Mouse (Mus musculus): Measurements from ENCODE around the gene B4galt5. TPM values are rescaled to one million over a fixed set of nuclear protein-coding genes. Genes with fewer than 3 reads are reported as not detected.

The B4galt5 gene
- polyA plus RNA-seq, 1 experiment from 2014 or later = 24.2 TPM

DNA sequence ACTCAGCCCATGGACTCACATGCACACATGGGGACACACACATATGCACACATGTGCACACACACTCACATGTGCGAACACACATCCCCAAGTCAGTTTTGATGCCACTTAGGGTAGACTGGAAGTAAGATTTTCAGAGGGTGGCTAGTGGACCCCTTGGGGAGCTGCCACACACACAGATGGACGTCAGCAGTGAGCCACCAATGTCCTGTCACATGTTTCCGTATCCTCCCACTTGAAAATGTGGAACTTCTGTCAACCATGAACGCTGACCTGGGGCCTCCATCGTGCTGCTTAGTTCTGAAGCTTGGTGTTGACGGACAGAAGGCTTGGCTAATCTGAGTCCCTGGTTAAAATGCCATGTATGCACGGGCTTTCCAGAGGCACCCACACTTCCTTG lies 32.6 kb upstream of the B4galt5 start:
- H3K4me1 ChIP-seq (ENCODE audit: control insufficient read depth in 2 of 2, insufficient read depth in 2 of 2, low read length in 2 of 2) = peaks cover 13 to 23% of the 10 kb centered on the region in 2 experiments
- ATAC-seq (ENCODE audit: insufficient number of reproducible peaks, insufficient read depth, low FRiP score, low read depth) = no peak
- H3K27me3 ChIP-seq (ENCODE audit: control insufficient read depth, insufficient read depth, low read length) = no peaks in the 10 kb centered on the region
- H3K9ac ChIP-seq (ENCODE audit: low read length) = no peak overlapping the region
- 49% methylated on average over 7 of the region's 7 CpGs for WGBS
- no peaks in the 10 kb centered on the region for H3K9me3 ChIP-seq (ENCODE audit: control insufficient read depth, low read length)
- no peak overlapping the region for H3K4me3 ChIP-seq (ENCODE audit: control insufficient read depth in 1 of 2, insufficient read depth in 1 of 2, low read depth in 1 of 2, low read length in 2 of 2)
- H3K36me3 ChIP-seq (ENCODE audit: control insufficient read depth, insufficient read depth, low read length) = no peaks in the 10 kb centered on the region
- no peak overlapping the region for H3K27ac ChIP-seq (replicated peaks in 1 of 2; ENCODE audit: control insufficient read depth in 1 of 2, insufficient read depth in 1 of 2, low read depth in 2 of 2, low read length in 2 of 2)
- no peak overlapping the region for H3K4me2 ChIP-seq (ENCODE audit: low read length)

DNA sequence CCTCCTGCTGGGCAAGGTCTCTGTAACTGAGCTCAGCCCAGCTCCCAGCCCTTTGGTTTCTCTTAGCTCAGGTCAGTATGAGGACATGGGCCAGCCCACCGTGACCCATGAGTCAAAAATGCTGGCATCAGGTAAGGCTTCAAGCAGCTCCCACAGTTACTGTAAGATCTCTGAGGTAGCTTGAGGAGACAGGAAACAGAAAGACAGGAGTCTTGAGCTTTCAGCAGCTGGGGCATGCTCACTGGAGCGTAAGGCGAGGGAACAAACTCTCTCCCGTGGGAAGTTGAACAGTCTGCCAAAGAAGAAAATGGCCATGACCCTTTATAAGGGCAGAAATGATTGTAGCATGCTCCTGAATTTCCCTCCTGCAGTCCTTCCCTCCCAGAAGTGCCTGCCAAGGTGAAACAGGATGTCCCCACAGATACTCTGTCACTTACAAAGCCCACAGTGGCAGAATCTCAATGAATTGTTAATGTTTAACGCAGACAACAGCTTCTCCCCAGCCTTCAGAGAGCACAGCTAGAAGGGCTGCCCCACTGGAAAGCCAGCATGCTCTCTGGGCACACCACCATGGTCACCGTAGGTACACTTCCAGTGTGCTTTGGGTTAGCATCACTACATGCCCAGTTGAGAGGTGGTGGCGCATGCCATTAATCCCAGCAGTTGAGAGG lies 31.8 kb upstream of the B4galt5 start:
- Histone ChIP-seq H3K4me2 (ENCODE audit: low read length) (no peak overlapping the region), H3K27ac (replicated peaks in 1 of 2; ENCODE audit: control insufficient read depth in 1 of 2, insufficient read depth in 1 of 2, low read depth in 2 of 2, low read length in 2 of 2) (no peak overlapping the region), H3K9me3 (ENCODE audit: control insufficient read depth, low read length) (no peaks in the 10 kb centered on the region), H3K27me3 (ENCODE audit: control insufficient read depth, insufficient read depth, low read length) (no peaks in the 10 kb centered on the region), H3K4me3 (ENCODE audit: control insufficient read depth in 1 of 2, insufficient read depth in 1 of 2, low read depth in 1 of 2, low read length in 2 of 2) (no peak overlapping the region), H3K4me1 (ENCODE audit: control insufficient read depth in 2 of 2, insufficient read depth in 2 of 2, low read length in 2 of 2) (peaks cover 16 to 30% of the 10 kb centered on the region in 2 experiments), H3K36me3 (ENCODE audit: control insufficient read depth, insufficient read depth, low read length) (no peaks in the 10 kb centered on the region), H3K9ac (ENCODE audit: low read length) (no peak overlapping the region)
- ATAC-seq (ENCODE audit: insufficient number of reproducible peaks, insufficient read depth, low FRiP score, low read depth) = no peak
- 56% methylated on average over 7 of the region's 7 CpGs for WGBS

DNA sequence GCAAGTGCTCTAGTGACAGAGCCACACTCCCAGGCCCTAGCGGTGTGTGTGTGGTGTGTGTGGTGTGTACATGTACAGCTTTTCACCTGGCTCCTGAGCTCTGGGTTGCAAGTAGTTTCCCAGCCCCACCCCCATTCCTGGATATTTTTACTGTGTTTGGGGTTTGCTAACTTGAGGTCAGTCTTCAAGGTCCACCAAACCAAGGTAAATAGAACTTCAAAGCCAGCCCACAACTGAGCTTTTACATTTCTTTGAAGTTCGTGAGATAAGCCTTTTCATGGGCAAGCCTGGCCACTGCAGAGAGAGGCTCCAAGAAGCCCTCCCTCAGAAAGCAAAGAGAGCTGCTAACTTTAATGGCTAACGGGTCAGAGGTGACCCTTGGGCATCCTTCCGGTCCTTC lies 30.0 kb upstream of the B4galt5 start:
- no peak for ATAC-seq (ENCODE audit: insufficient number of reproducible peaks, insufficient read depth, low FRiP score, low read depth)
- Histone ChIP-seq H3K36me3 (ENCODE audit: control insufficient read depth, insufficient read depth, low read length) (no peaks in the 10 kb centered on the region), H3K4me3 (ENCODE audit: control insufficient read depth in 1 of 2, insufficient read depth in 1 of 2, low read depth in 1 of 2, low read length in 2 of 2) (no peak overlapping the region), H3K4me1 (ENCODE audit: control insufficient read depth in 2 of 2, insufficient read depth in 2 of 2, low read length in 2 of 2) (peaks cover 12 to 28% of the 10 kb centered on the region in 2 experiments), H3K27me3 (ENCODE audit: control insufficient read depth, insufficient read depth, low read length) (no peaks in the 10 kb centered on the region), H3K9ac (ENCODE audit: low read length) (no peak overlapping the region), H3K27ac (replicated peaks in 1 of 2; ENCODE audit: control insufficient read depth in 1 of 2, insufficient read depth in 1 of 2, low read depth in 2 of 2, low read length in 2 of 2) (no peak overlapping the region), H3K9me3 (ENCODE audit: control insufficient read depth, low read length) (no peaks in the 10 kb centered on the region), H3K4me2 (ENCODE audit: low read length) (no peak overlapping the region)
- 43% methylated on average over 4 of the region's 4 CpGs for WGBS

DNA sequence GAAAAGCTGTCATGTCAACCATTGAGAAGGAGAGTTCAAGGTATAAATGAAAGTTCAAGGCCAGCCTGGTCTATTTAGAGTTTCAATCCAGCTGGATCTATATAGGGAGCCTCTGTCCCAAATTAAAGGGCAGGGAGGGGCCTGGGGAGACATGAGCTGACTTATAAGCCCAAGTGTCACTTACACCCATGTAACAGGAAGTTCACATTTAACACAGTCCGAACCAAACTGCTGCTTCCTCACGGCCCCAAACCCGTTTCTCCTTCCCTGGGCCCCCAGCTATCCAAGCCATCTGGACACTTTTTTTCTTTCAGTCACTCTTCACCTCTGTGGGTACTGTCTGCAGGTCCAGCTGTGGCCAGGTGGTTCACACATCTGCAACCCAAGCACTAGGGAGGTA lies 28.7 kb upstream of the B4galt5 start:
- Histone ChIP-seq H3K36me3 (ENCODE audit: control insufficient read depth, insufficient read depth, low read length) (no peaks in the 10 kb centered on the region), H3K27ac (replicated peaks in 1 of 2; ENCODE audit: control insufficient read depth in 1 of 2, insufficient read depth in 1 of 2, low read depth in 2 of 2, low read length in 2 of 2) (no peak overlapping the region), H3K4me1 (ENCODE audit: control insufficient read depth in 2 of 2, insufficient read depth in 2 of 2, low read length in 2 of 2) (peaks cover 11 to 27% of the 10 kb centered on the region in 2 experiments; a peak in 3 of 4 replicates), H3K9me3 (ENCODE audit: control insufficient read depth, low read length) (no peaks in the 10 kb centered on the region), H3K9ac (ENCODE audit: low read length) (no peak overlapping the region), H3K4me3 (ENCODE audit: control insufficient read depth in 1 of 2, insufficient read depth in 1 of 2, low read depth in 1 of 2, low read length in 2 of 2) (no peak overlapping the region), H3K4me2 (ENCODE audit: low read length) (no peak overlapping the region), H3K27me3 (ENCODE audit: control insufficient read depth, insufficient read depth, low read length) (no peaks in the 10 kb centered on the region)
- no peak for ATAC-seq (ENCODE audit: insufficient number of reproducible peaks, insufficient read depth, low FRiP score, low read depth)
- WGBS = 53% methylated on average over 3 of the region's 3 CpGs

DNA sequence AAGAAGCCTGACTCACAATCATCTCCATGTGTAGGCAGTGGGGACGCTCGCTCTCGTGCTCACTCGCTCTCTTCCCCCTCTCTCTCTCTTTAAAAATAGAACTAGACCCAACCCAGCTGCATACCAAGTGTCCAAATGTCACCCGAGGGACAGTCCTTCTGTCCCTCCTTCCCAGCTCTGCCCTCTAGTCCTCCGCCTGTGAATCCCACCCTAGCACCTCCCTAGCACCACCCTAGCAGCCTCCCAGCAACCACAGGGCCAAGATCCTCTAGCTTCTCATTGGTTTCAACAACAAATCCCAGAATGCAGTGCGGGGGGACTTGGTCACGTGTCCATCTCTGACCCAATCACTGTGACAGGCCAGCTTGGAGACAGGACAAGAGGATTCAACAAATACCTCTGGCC lies 27.2 kb upstream of the B4galt5 start:
- peak overlapping the region; percentile 44 for H3K4me2 ChIP-seq (ENCODE audit: low read length)
- 0 out of 2 replicates have a peak overlapping the region, but pooled peaks have one; percentile 16 for H3K9ac ChIP-seq (ENCODE audit: low read length)
- H3K4me3 ChIP-seq (ENCODE audit: control insufficient read depth in 1 of 2, insufficient read depth in 1 of 2, low read depth in 1 of 2, low read length in 2 of 2) = peak overlapping the region in 1 of 2 experiments; percentile 14; a peak in 1 of 4 replicates
- 38% methylated on average over 8 of the region's 8 CpGs for WGBS
- H3K27ac ChIP-seq (replicated peaks in 1 of 2; ENCODE audit: control insufficient read depth in 1 of 2, insufficient read depth in 1 of 2, low read depth in 2 of 2, low read length in 2 of 2) = peak overlapping the region; percentile 82 to 87
- H3K36me3 ChIP-seq (ENCODE audit: control insufficient read depth, insufficient read depth, low read length) = no peaks in the 10 kb centered on the region
- no peaks in the 10 kb centered on the region for H3K9me3 ChIP-seq (ENCODE audit: control insufficient read depth, low read length)
- H3K4me1 ChIP-seq (ENCODE audit: control insufficient read depth in 2 of 2, insufficient read depth in 2 of 2, low read length in 2 of 2) = peaks cover 11 to 27% of the 10 kb centered on the region in 2 experiments; a peak in 3 of 4 replicates
- ATAC-seq (ENCODE audit: insufficient number of reproducible peaks, insufficient read depth, low FRiP score, low read depth) = peak; percentile 52; the same call in 1 of the 2 replicates
- no peaks in the 10 kb centered on the region for H3K27me3 ChIP-seq (ENCODE audit: control insufficient read depth, insufficient read depth, low read length)

DNA sequence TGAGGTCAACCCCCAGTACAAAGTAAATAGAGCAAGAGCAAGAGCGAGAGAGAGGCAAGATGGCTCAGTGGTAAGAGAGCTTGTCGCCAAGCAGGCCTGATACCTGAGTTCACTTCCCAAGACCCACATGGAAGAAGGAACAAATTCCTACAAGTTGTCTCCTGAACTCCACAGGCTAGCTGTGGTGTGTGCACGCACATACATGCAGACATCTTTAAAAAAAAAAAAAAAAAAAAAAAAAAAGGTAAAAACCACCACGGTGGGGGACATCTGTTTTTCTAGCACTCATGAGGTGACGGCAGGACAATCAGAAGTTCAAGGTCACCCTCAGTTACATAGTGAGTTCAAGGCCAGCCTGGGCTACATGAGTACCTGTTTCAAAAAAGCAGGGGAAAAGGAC lies 26.7 kb upstream of the B4galt5 start:
- Histone ChIP-seq H3K4me2 (ENCODE audit: low read length) (peak overlapping the region; percentile 44), H3K36me3 (ENCODE audit: control insufficient read depth, insufficient read depth, low read length) (no peaks in the 10 kb centered on the region), H3K4me1 (ENCODE audit: control insufficient read depth in 2 of 2, insufficient read depth in 2 of 2, low read length in 2 of 2) (peaks cover 10 to 27% of the 10 kb centered on the region in 2 experiments; a peak in 3 of 4 replicates), H3K27me3 (ENCODE audit: control insufficient read depth, insufficient read depth, low read length) (no peaks in the 10 kb centered on the region), H3K9ac (ENCODE audit: low read length) (0 out of 2 replicates have a peak overlapping the region, but pooled peaks have one; percentile 16), H3K4me3 (ENCODE audit: control insufficient read depth in 1 of 2, insufficient read depth in 1 of 2, low read depth in 1 of 2, low read length in 2 of 2) (no peak overlapping the region), H3K9me3 (ENCODE audit: control insufficient read depth, low read length) (no peaks in the 10 kb centered on the region), H3K27ac (replicated peaks in 1 of 2; ENCODE audit: control insufficient read depth in 1 of 2, insufficient read depth in 1 of 2, low read depth in 2 of 2, low read length in 2 of 2) (peak overlapping the region; percentile 82 to 87)
- no peak for ATAC-seq (ENCODE audit: insufficient number of reproducible peaks, insufficient read depth, low FRiP score, low read depth)
- 91% methylated on average over 5 of the region's 5 CpGs for WGBS

DNA sequence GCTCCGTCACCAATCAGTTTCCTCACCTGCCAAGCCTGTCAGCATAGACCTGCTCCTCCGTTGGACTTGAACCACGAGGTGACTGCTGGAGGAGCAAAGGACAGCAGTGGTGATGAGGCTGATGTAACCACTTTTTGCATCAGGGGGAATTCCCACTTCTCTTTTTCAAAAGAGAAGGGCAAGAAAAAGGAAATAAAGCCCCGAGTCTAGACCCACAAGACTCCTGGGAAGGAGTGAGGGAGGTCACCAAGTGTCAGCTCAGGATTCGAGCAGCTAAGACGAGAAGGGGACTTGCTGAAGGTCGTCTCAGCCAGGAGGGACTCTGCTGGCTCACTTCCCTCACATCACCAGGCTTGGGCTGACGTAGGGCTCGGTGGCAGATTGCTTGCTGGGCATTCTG lies 26.2 kb upstream of the B4galt5 start:
- 81% methylated on average over 9 of the region's 9 CpGs for WGBS

More for the DNA sequence above, 26.2 kb upstream of the B4galt5 start:
- no peaks in the 10 kb centered on the region for H3K36me3 ChIP-seq (ENCODE audit: control insufficient read depth, insufficient read depth, low read length)
- no peak overlapping the region for H3K4me3 ChIP-seq (ENCODE audit: control insufficient read depth in 1 of 2, insufficient read depth in 1 of 2, low read depth in 1 of 2, low read length in 2 of 2)
- no peaks in the 10 kb centered on the region for H3K27me3 ChIP-seq (ENCODE audit: control insufficient read depth, insufficient read depth, low read length)
- H3K4me1 ChIP-seq (ENCODE audit: control insufficient read depth in 2 of 2, insufficient read depth in 2 of 2, low read length in 2 of 2) = peaks cover 9 to 23% of the 10 kb centered on the region in 2 experiments; a peak in 3 of 4 replicates
- H3K27ac ChIP-seq (replicated peaks in 1 of 2; ENCODE audit: control insufficient read depth in 1 of 2, insufficient read depth in 1 of 2, low read depth in 2 of 2, low read length in 2 of 2) = peak overlapping the region in 1 of 2 experiments; percentile 82; a peak in 3 of 4 replicates
- no peak overlapping the region for H3K9ac ChIP-seq (ENCODE audit: low read length)
- no peaks in the 10 kb centered on the region for H3K9me3 ChIP-seq (ENCODE audit: control insufficient read depth, low read length)
- no peak overlapping the region for H3K4me2 ChIP-seq (ENCODE audit: low read length)
- no peak for ATAC-seq (ENCODE audit: insufficient number of reproducible peaks, insufficient read depth, low FRiP score, low read depth)
